Mouse (Mus musculus) embryonic facial prominence, embryonic 13.5 days (tissue): Measurements from ENCODE around the gene Hist1h3f. TPM values are rescaled to one million over a fixed set of nuclear protein-coding genes. Genes with fewer than 3 reads are reported as not detected.
A peak's percentile ranks its signal among the peaks of the same experiment; 100 is the strongest.

Experiments used
- ATAC-seq: fragments of 200-750 bp; cut with Nextera tagmentation; 2 replicates; pipeline ENCODE4 v1.8.0; 2017; ENCODE audit warnings: low read depth; ENCODE audit not compliant: insufficient number of reproducible peaks, insufficient read depth, low FRiP score, low TSS enrichment
- H3K27ac ChIP-seq: fragments of 300-500 bp; sonication (generic); 2 replicates; pipeline ENCODE4 v1.5.1; 2015; ENCODE audit warnings: moderate library complexity, mild to moderate bottlenecking, inconsistent platforms
- H3K27me3 ChIP-seq: fragments of 300-500 bp; sonication (generic); 2 replicates; pipeline ENCODE4 v1.6.1; 2015; ENCODE audit warnings: mild to moderate bottlenecking, inconsistent platforms
- H3K36me3 ChIP-seq: fragments of 300-500 bp; sonication (generic); 2 replicates; pipeline ENCODE4 v1.6.1; 2015; ENCODE audit warnings: mild to moderate bottlenecking, inconsistent platforms
- H3K4me1 ChIP-seq: fragments of 300-500 bp; sonication (generic); 2 replicates; pipeline ENCODE4 v1.6.1; 2015; ENCODE audit warnings: inconsistent platforms
- H3K4me2 ChIP-seq: fragments of 300-500 bp; sonication (generic); 2 replicates; pipeline ENCODE4 v1.6.1; 2015; ENCODE audit warnings: moderate library complexity, mild to moderate bottlenecking, inconsistent platforms
- H3K4me3 ChIP-seq: fragments of 300-500 bp; sonication (generic); 2 replicates; pipeline ENCODE4 v1.5.1; 2015; ENCODE audit warnings: mild to moderate bottlenecking, inconsistent platforms
- H3K9ac ChIP-seq: fragments of 300-500 bp; sonication (generic); 2 replicates; pipeline ENCODE4 v1.6.1; 2015; ENCODE audit warnings: mild to moderate bottlenecking, inconsistent platforms
- H3K9me3 ChIP-seq: fragments of 300-500 bp; sonication (generic); 2 replicates; pipeline ENCODE4 v1.6.1; 2016; ENCODE audit warnings: inconsistent platforms
- WGBS: fragments of 180-500 bp; shearing (Covaris S2); methylation state at CpG from one replicate; pipeline ENCODE4 v1.1.7; 2015; ENCODE audit warnings: mixed read lengths; 5-methylcytosine and 5-hydroxymethylcytosine counted together
- polyA plus RNA-seq: library from polyadenylated mRNA; unstranded; fragments of >200 nt; fragmentation: Nextera tagmentation; extraction: Ambion mirVana; gene quantifications from 2 replicates; pipeline ENCODE4 v1.2.1, GENCODE M21; 2015

Hist1h3f gene
- 1.2 and 1.3 TPM in 2 replicates for polyA plus RNA-seq

GRCm38 (mm10) chr13:23543965-23544786 lies at the start of gene Hist1h3f:
TSS of gene Hist1h3f (plus strand) at chr13:23544052.
- Histone ChIP-seq H3K36me3 (no peaks in the 10 kb centered on the region), H3K27ac (peak within 1 kb of the TSS; percentile 97), H3K4me2 (peak within 1 kb of the TSS; percentile 69), H3K27me3 (no peaks in the 10 kb centered on the region), H3K4me3 (peak within 1 kb of the TSS; percentile 51), H3K4me1 (no peaks in the 10 kb centered on the region; the same call in 1 of the 2 replicates), H3K9me3 (no peaks in the 10 kb centered on the region), H3K9ac (peak within 1 kb of the TSS; percentile 76)
- WGBS = under 1% methylated on average over 22 of the region's 45 CpGs
- ATAC-seq = peak; percentile 91

GRCm38 (mm10) chr13:23495526-23495925 lies 48.3 kb upstream of the Hist1h3f start:
- WGBS = 68% methylated on average over 6 of the region's 6 CpGs
- H3K4me2 ChIP-seq = no peak overlapping the region
- no peak for ATAC-seq

GRCm38 (mm10) chr13:23497656-23498321 lies 46.1 kb upstream of the Hist1h3f start:
- Histone ChIP-seq H3K4me3 (peak overlapping the region; percentile 37), H3K4me2 (peak overlapping the region; percentile 61), H3K27ac (no peak overlapping the region), H3K4me1 (peaks cover 16% of the 10 kb centered on the region), H3K9ac (no peak overlapping the region), H3K36me3 (no peaks in the 10 kb centered on the region), H3K9me3 (no peaks in the 10 kb centered on the region), H3K27me3 (no peaks in the 10 kb centered on the region)
- no peak for ATAC-seq
- WGBS = 3% methylated on average over 19 of the region's 19 CpGs

More at GRCm38 (mm10) chr13:23495526-23495925, 48.3 kb upstream of the Hist1h3f start:
- Histone ChIP-seq H3K27ac (no peak overlapping the region), H3K27me3 (no peaks in the 10 kb centered on the region), H3K4me1 (peaks cover 12% of the 10 kb centered on the region), H3K9me3 (no peaks in the 10 kb centered on the region), H3K4me3 (no peak overlapping the region), H3K36me3 (no peaks in the 10 kb centered on the region), H3K9ac (no peak overlapping the region)

- peak overlapping the region; percentile 44; the same call in 1 of the 2 replicates for H3K9ac ChIP-seq
These were observed 45.2 kb upstream of the Hist1h3f start for GRCm38 (mm10) chr13:23498653-23499052.

GRCm38 (mm10) chr13:23499943-23500342 lies 43.9 kb upstream of the Hist1h3f start:
- H3K9me3 ChIP-seq = no peaks in the 10 kb centered on the region
- no peak overlapping the region for H3K4me3 ChIP-seq
- no peak overlapping the region for H3K9ac ChIP-seq
- no peak for ATAC-seq
- WGBS = 8% methylated on average over 7 of the region's 7 CpGs
- H3K36me3 ChIP-seq = no peaks in the 10 kb centered on the region
- no peak overlapping the region for H3K4me2 ChIP-seq
- no peaks in the 10 kb centered on the region for H3K27me3 ChIP-seq
- peaks cover 20% of the 10 kb centered on the region for H3K4me1 ChIP-seq
- H3K27ac ChIP-seq = no peak overlapping the region

More at GRCm38 (mm10) chr13:23498653-23499052, 45.2 kb upstream of the Hist1h3f start:
- ATAC-seq = no peak
- H3K36me3 ChIP-seq = no peaks in the 10 kb centered on the region
- WGBS = 2% methylated on average over 10 of the region's 10 CpGs
- H3K4me1 ChIP-seq = peaks cover 16% of the 10 kb centered on the region
- H3K27ac ChIP-seq = no peak overlapping the region
- H3K27me3 ChIP-seq = no peaks in the 10 kb centered on the region
- peak overlapping the region; percentile 61 for H3K4me2 ChIP-seq
- H3K9me3 ChIP-seq = no peaks in the 10 kb centered on the region
- peak overlapping the region; percentile 37 for H3K4me3 ChIP-seq

- H3K9ac ChIP-seq = no peak overlapping the region
- peaks cover 25% of the 10 kb centered on the region for H3K4me1 ChIP-seq
- H3K9me3 ChIP-seq = no peaks in the 10 kb centered on the region
- H3K4me2 ChIP-seq = peak overlapping the region; percentile 42
- H3K27ac ChIP-seq = no peak overlapping the region
- 0 out of 2 replicates have a peak, but pooled peaks have one; percentile 46 for ATAC-seq
- 2% methylated on average over 17 of the region's 17 CpGs for WGBS
- H3K36me3 ChIP-seq = no peaks in the 10 kb centered on the region
- no peaks in the 10 kb centered on the region for H3K27me3 ChIP-seq
- H3K4me3 ChIP-seq = no peak overlapping the region
These were observed 43.2 kb upstream of the Hist1h3f start for GRCm38 (mm10) chr13:23500424-23501200.

GRCm38 (mm10) chr13:23501511-23501910 lies 42.3 kb upstream of the Hist1h3f start:
- ATAC-seq = no peak
- H3K9me3 ChIP-seq = no peaks in the 10 kb centered on the region
- H3K4me1 ChIP-seq = peaks cover 31% of the 10 kb centered on the region
- H3K4me3 ChIP-seq = peak overlapping the region; percentile 15; the same call in 1 of the 2 replicates
- no peaks in the 10 kb centered on the region for H3K36me3 ChIP-seq
- no peak overlapping the region for H3K27ac ChIP-seq
- H3K27me3 ChIP-seq = no peaks in the 10 kb centered on the region
- WGBS = 18% methylated on average over 5 of the region's 5 CpGs
- peak overlapping the region; percentile 42 for H3K4me2 ChIP-seq
- no peak overlapping the region for H3K9ac ChIP-seq

GRCm38 (mm10) chr13:23502031-23502567 lies 41.8 kb upstream of the Hist1h3f start:
- ATAC-seq = no peak
- Histone ChIP-seq H3K9ac (no peak overlapping the region), H3K27me3 (no peaks in the 10 kb centered on the region), H3K4me1 (peaks cover 33% of the 10 kb centered on the region), H3K27ac (no peak overlapping the region), H3K4me2 (peak overlapping the region; percentile 42), H3K36me3 (no peaks in the 10 kb centered on the region), H3K4me3 (peak overlapping the region; percentile 15; the same call in 1 of the 2 replicates), H3K9me3 (no peaks in the 10 kb centered on the region)
- 27% methylated on average over 9 of the region's 9 CpGs for WGBS

GRCm38 (mm10) chr13:23502916-23503315 lies 40.9 kb upstream of the Hist1h3f start:
- H3K4me2 ChIP-seq = no peak overlapping the region
- H3K36me3 ChIP-seq = no peaks in the 10 kb centered on the region
- 22% methylated on average over 4 of the region's 4 CpGs for WGBS
- H3K4me3 ChIP-seq = no peak overlapping the region
- no peaks in the 10 kb centered on the region for H3K27me3 ChIP-seq
- H3K4me1 ChIP-seq = peaks cover 30% of the 10 kb centered on the region
- no peak overlapping the region for H3K27ac ChIP-seq
- no peak for ATAC-seq
- H3K9me3 ChIP-seq = no peaks in the 10 kb centered on the region
- no peak overlapping the region for H3K9ac ChIP-seq

GRCm38 (mm10) chr13:23503797-23504196 lies 40.1 kb upstream of the Hist1h3f start:
- H3K4me3 ChIP-seq = peak overlapping the region; percentile 5; the same call in 1 of the 2 replicates
- H3K9ac ChIP-seq = no peak overlapping the region

More at GRCm38 (mm10) chr13:23503797-23504196, 40.1 kb upstream of the Hist1h3f start:
- ATAC-seq = no peak
- peak overlapping the region; percentile 25 for H3K4me2 ChIP-seq
- H3K9me3 ChIP-seq = no peaks in the 10 kb centered on the region
- no peak overlapping the region for H3K27ac ChIP-seq
- no peaks in the 10 kb centered on the region for H3K27me3 ChIP-seq
- 2% methylated on average over 9 of the region's 9 CpGs for WGBS
- H3K36me3 ChIP-seq = no peaks in the 10 kb centered on the region
- peaks cover 23% of the 10 kb centered on the region for H3K4me1 ChIP-seq
